Mouse (Mus musculus) embryonic facial prominence, embryonic 12.5 days (tissue): ENCODE measurements around the gene Zfp668. TPM values are rescaled to one million over a fixed set of nuclear protein-coding genes. Genes with fewer than 3 reads are reported as not detected.

ENCODE experiments used
- ATAC-seq: fragments of 200-750 bp; cut with Nextera tagmentation; 2 replicates; pipeline ENCODE4 v1.8.0; 2017; ENCODE audit not compliant: insufficient number of reproducible peaks, insufficient read depth, low FRiP score, low TSS enrichment
- H3K27ac ChIP-seq: fragments of 300-500 bp; sonication (generic); 2 replicates; pipeline ENCODE4 v1.5.1; 2016; ENCODE audit warnings: mild to moderate bottlenecking
- H3K27me3 ChIP-seq: fragments of 300-500 bp; sonication (generic); 2 replicates; pipeline ENCODE4 v1.6.1; 2016; ENCODE audit warnings: mild to moderate bottlenecking, moderate library complexity
- H3K36me3 ChIP-seq: fragments of 300-500 bp; sonication (generic); 2 replicates; pipeline ENCODE4 v1.6.1; 2016; ENCODE audit warnings: mild to moderate bottlenecking
- H3K4me1 ChIP-seq: fragments of 300-500 bp; sonication (generic); 2 replicates; pipeline ENCODE4 v1.6.1; 2016
- H3K4me2 ChIP-seq: fragments of 300-500 bp; sonication (generic); replicated peaks from 2 replicates; pipeline ENCODE4 v1.6.1; 2016; ENCODE audit warnings: mild to moderate bottlenecking, moderate library complexity
- H3K4me3 ChIP-seq: fragments of 300-500 bp; sonication (generic); 2 replicates; pipeline ENCODE4 v1.5.1; 2016; ENCODE audit warnings: mild to moderate bottlenecking
- H3K9ac ChIP-seq: fragments of 300-500 bp; sonication (generic); 2 replicates; pipeline ENCODE4 v1.6.1; 2016; ENCODE audit warnings: mild to moderate bottlenecking, moderate library complexity
- H3K9me3 ChIP-seq: fragments of 300-500 bp; sonication (generic); 2 replicates; pipeline ENCODE4 v1.6.1; 2016; ENCODE audit warnings: mild to moderate bottlenecking, moderate library complexity
- WGBS: fragments of 180-500 bp; shearing (Covaris S2); methylation state at CpG from one replicate; pipeline ENCODE4 v1.1.7; 2016; 5-methylcytosine and 5-hydroxymethylcytosine counted together
- polyA plus RNA-seq: library from polyadenylated mRNA; unstranded; fragments of >200 nt; fragmentation: Nextera tagmentation; extraction: Ambion mirVana; gene quantifications from 2 replicates; pipeline ENCODE4 v1.2.1, GENCODE M21; 2016

Zfp668 gene
- polyA plus RNA-seq = 31.8 and 32.9 TPM in 2 replicates

GRCm38 (mm10) chr7:127876467-127877348 lies at the start of gene Zfp668:
Gene Zfp668, minus strand, starts transcription at chr7:127876828.
- Histone ChIP-seq H3K4me1 (peaks cover 23% of the 10 kb centered on the region), H3K27ac (peak within 1 kb of the TSS; percentile 99), H3K36me3 (peaks cover 52% of the 10 kb centered on the region), H3K4me3 (peak within 1 kb of the TSS; percentile 93), H3K9me3 (no peaks in the 10 kb centered on the region), H3K4me2 (peak within 1 kb of the TSS; percentile 87), H3K27me3 (no peaks in the 10 kb centered on the region), H3K9ac (peak within 1 kb of the TSS; percentile 95)
- peak; percentile 48 for ATAC-seq
- WGBS = under 1% methylated on average over 60 of the region's 60 CpGs

GRCm38 (mm10) chr7:127926066-127926465 lies 49.4 kb upstream of the Zfp668 start:
- 85% methylated on average over 8 of the region's 8 CpGs for WGBS
- no peak overlapping the region for H3K27ac ChIP-seq

GRCm38 (mm10) chr7:127925252-127925651 lies 48.6 kb upstream of the Zfp668 start:
- peaks cover 53% of the 10 kb centered on the region for H3K36me3 ChIP-seq
- H3K9me3 ChIP-seq = no peaks in the 10 kb centered on the region
- WGBS = 67% methylated on average over 5 of the region's 5 CpGs
- ATAC-seq = no peak
- no peak overlapping the region for H3K4me3 ChIP-seq
- H3K4me1 ChIP-seq = peaks cover 7% of the 10 kb centered on the region; the same call in 1 of the 2 replicates
- 0 out of 2 replicates have a peak overlapping the region, but pooled peaks have one; percentile 41 for H3K27ac ChIP-seq
- peaks cover 25% of the 10 kb centered on the region for H3K27me3 ChIP-seq
- H3K4me2 ChIP-seq = no peak overlapping the region
- no peak overlapping the region for H3K9ac ChIP-seq

More at GRCm38 (mm10) chr7:127926066-127926465, 49.4 kb upstream of the Zfp668 start:
- Histone ChIP-seq H3K4me3 (no peak overlapping the region), H3K4me1 (peaks cover 7% of the 10 kb centered on the region; the same call in 1 of the 2 replicates), H3K9me3 (no peaks in the 10 kb centered on the region), H3K36me3 (peaks cover 52% of the 10 kb centered on the region), H3K9ac (no peak overlapping the region), H3K4me2 (no peak overlapping the region), H3K27me3 (peaks cover 31% of the 10 kb centered on the region)
- no peak for ATAC-seq

GRCm38 (mm10) chr7:127923714-127924113 lies 47.1 kb upstream of the Zfp668 start:
- H3K4me2 ChIP-seq = no peak overlapping the region
- H3K36me3 ChIP-seq = peaks cover 53% of the 10 kb centered on the region
- H3K9ac ChIP-seq = no peak overlapping the region
- 81% methylated on average over 5 of the region's 5 CpGs for WGBS
- no peaks in the 10 kb centered on the region for H3K9me3 ChIP-seq
- H3K4me3 ChIP-seq = no peak overlapping the region
- peaks cover 11% of the 10 kb centered on the region for H3K27me3 ChIP-seq
- no peak for ATAC-seq
- no peak overlapping the region for H3K27ac ChIP-seq
- H3K4me1 ChIP-seq = no peaks in the 10 kb centered on the region

- Histone ChIP-seq H3K4me1 (no peaks in the 10 kb centered on the region), H3K36me3 (peaks cover 58% of the 10 kb centered on the region), H3K4me3 (no peak overlapping the region), H3K4me2 (no peak overlapping the region), H3K27ac (no peak overlapping the region), H3K27me3 (peaks cover 1% of the 10 kb centered on the region; the same call in 1 of the 2 replicates), H3K9me3 (no peaks in the 10 kb centered on the region), H3K9ac (no peak overlapping the region)
- no peak for ATAC-seq
- WGBS = 84% methylated on average over 6 of the region's 6 CpGs
These were observed 46.0 kb upstream of the Zfp668 start for GRCm38 (mm10) chr7:127922451-127923275.

- no peak overlapping the region for H3K27ac ChIP-seq
- H3K36me3 ChIP-seq = peaks cover 60% of the 10 kb centered on the region
- no peaks in the 10 kb centered on the region for H3K9me3 ChIP-seq
- ATAC-seq = no peak
- no peak overlapping the region for H3K9ac ChIP-seq
- no peak overlapping the region for H3K4me2 ChIP-seq
- no peaks in the 10 kb centered on the region for H3K27me3 ChIP-seq
- no peaks in the 10 kb centered on the region for H3K4me1 ChIP-seq
- 66% methylated on average over 8 of the region's 8 CpGs for WGBS
- H3K4me3 ChIP-seq = no peak overlapping the region
These were observed 44.9 kb upstream of the Zfp668 start for GRCm38 (mm10) chr7:127921516-127921915.

GRCm38 (mm10) chr7:127919290-127919689 lies 42.7 kb upstream of the Zfp668 start:
- Histone ChIP-seq H3K4me1 (no peaks in the 10 kb centered on the region), H3K4me3 (no peak overlapping the region), H3K36me3 (peaks cover 53% of the 10 kb centered on the region), H3K27ac (no peak overlapping the region), H3K9ac (no peak overlapping the region), H3K4me2 (no peak overlapping the region), H3K9me3 (no peaks in the 10 kb centered on the region), H3K27me3 (no peaks in the 10 kb centered on the region)
- WGBS = 82% methylated on average over 7 of the region's 7 CpGs
- ATAC-seq = no peak

GRCm38 (mm10) chr7:127918203-127918602 lies 41.6 kb upstream of the Zfp668 start:
- H3K4me3 ChIP-seq = no peak overlapping the region
- no peak overlapping the region for H3K4me2 ChIP-seq
- 56% methylated on average over 3 of the region's 3 CpGs for WGBS
- no peak for ATAC-seq
- H3K4me1 ChIP-seq = peaks cover 1% of the 10 kb centered on the region; the same call in 1 of the 2 replicates
- H3K36me3 ChIP-seq = peaks cover 43% of the 10 kb centered on the region
- H3K9me3 ChIP-seq = no peaks in the 10 kb centered on the region
- no peak overlapping the region for H3K9ac ChIP-seq
- H3K27ac ChIP-seq = no peak overlapping the region
- H3K27me3 ChIP-seq = no peaks in the 10 kb centered on the region

- peaks cover 28% of the 10 kb centered on the region for H3K36me3 ChIP-seq
- H3K9me3 ChIP-seq = no peaks in the 10 kb centered on the region
- peaks cover 7% of the 10 kb centered on the region; the same call in 1 of the 2 replicates for H3K4me1 ChIP-seq
- H3K4me2 ChIP-seq = no peak overlapping the region
- no peak for ATAC-seq
- H3K27ac ChIP-seq = no peak overlapping the region
- H3K27me3 ChIP-seq = no peaks in the 10 kb centered on the region
- no peak overlapping the region for H3K4me3 ChIP-seq
- 90% methylated on average over 12 of the region's 12 CpGs for WGBS
- no peak overlapping the region for H3K9ac ChIP-seq
These were observed 38.7 kb upstream of the Zfp668 start for GRCm38 (mm10) chr7:127915293-127915692.

GRCm38 (mm10) chr7:127912938-127913337 lies 36.3 kb upstream of the Zfp668 start:
- Histone ChIP-seq H3K4me1 (peaks cover 7% of the 10 kb centered on the region; the same call in 1 of the 2 replicates), H3K27me3 (no peaks in the 10 kb centered on the region), H3K9ac (peak overlapping the region; percentile 77), H3K4me2 (peak overlapping the region; percentile 66), H3K27ac (no peak overlapping the region), H3K9me3 (no peaks in the 10 kb centered on the region), H3K4me3 (peak overlapping the region; percentile 75), H3K36me3 (peaks cover 45% of the 10 kb centered on the region)
- WGBS = 28% methylated on average over 4 of the region's 4 CpGs
- ATAC-seq = no peak

- H3K9me3 ChIP-seq = no peaks in the 10 kb centered on the region
- H3K9ac ChIP-seq = peak within 1 kb of the TSS; percentile 77
- peak within 1 kb of the TSS; percentile 75 for H3K4me3 ChIP-seq
- H3K4me1 ChIP-seq = peaks cover 7% of the 10 kb centered on the region; the same call in 1 of the 2 replicates
- peaks cover 47% of the 10 kb centered on the region for H3K36me3 ChIP-seq
- WGBS = 2% methylated on average over 40 of the region's 40 CpGs
- peak within 1 kb of the TSS; percentile 81 for H3K27ac ChIP-seq
- peak; percentile 93 for ATAC-seq
- peak within 1 kb of the TSS; percentile 66 for H3K4me2 ChIP-seq
- H3K27me3 ChIP-seq = no peaks in the 10 kb centered on the region
These were observed 35.7 kb upstream of the Zfp668 start, which contains the start of gene Kat8 for GRCm38 (mm10) chr7:127912190-127912871. Gene Kat8, plus strand, starts transcription at chr7:127912516.
